Mouse (Mus musculus): ENCODE measurements around the gene Tedc1. TPM values are rescaled to one million over a fixed set of nuclear protein-coding genes. Genes with fewer than 3 reads are reported as not detected.

Gene Tedc1
- polyA plus RNA-seq, 1 experiment from 2014 or later, result 32.9 TPM

DNA sequence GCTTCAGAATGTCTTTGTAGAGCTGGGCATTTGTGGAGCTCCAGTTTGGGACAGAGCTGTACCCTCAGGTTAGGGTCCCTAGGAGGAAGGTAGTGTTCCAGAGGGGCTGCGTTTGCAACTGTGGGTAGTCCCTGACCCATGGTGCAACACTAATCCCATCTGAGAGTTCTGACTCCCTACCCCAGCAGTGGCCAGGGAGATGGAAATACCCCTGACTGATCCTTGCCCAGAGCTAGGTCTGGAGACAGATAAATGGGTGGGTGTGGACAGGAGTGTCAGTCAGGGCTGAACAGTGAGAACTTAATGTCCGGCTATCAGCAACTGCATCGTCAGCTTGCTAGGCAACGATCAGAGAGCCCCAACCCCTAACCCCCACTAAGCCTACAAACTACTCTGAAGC lies 5.6 kb upstream of the Tedc1 start:
- peaks cover 4% of the 10 kb centered on the region for H3K36me3 ChIP-seq
- H3K4me2 ChIP-seq (replicated peaks), result no peak overlapping the region
- H3K4me1 ChIP-seq, result peaks cover 37% of the 10 kb centered on the region
- H3K9me3 ChIP-seq, result no peaks in the 10 kb centered on the region
- H3K9ac ChIP-seq, result no peak overlapping the region
- WGBS, result 85% methylated on average over 4 of the region's 4 CpGs
- peaks cover 43% of the 10 kb centered on the region for H3K27me3 ChIP-seq (replicated peaks)
- no peak overlapping the region for H3K4me3 ChIP-seq
- no peak for ATAC-seq (ENCODE audit: low FRiP score, low read depth)
- H3K27ac ChIP-seq, result no peak overlapping the region

GRCm38 (mm10) chr12:113151046-113151445 lies 5.2 kb upstream of the Tedc1 start:
- Histone ChIP-seq H3K4me2 (replicated peaks) (peak overlapping the region; percentile 79; the same call in 1 of the 2 replicates), H3K36me3 (no peaks in the 10 kb centered on the region), H3K9ac (no peak overlapping the region), H3K4me3 (no peak overlapping the region), H3K9me3 (no peaks in the 10 kb centered on the region), H3K4me1 (peaks cover 38% of the 10 kb centered on the region), H3K27ac (no peak overlapping the region), H3K27me3 (replicated peaks) (peaks cover 39% of the 10 kb centered on the region)
- no peak for ATAC-seq (ENCODE audit: low FRiP score, low read depth)
- 76% methylated on average over 8 of the region's 8 CpGs for WGBS

DNA sequence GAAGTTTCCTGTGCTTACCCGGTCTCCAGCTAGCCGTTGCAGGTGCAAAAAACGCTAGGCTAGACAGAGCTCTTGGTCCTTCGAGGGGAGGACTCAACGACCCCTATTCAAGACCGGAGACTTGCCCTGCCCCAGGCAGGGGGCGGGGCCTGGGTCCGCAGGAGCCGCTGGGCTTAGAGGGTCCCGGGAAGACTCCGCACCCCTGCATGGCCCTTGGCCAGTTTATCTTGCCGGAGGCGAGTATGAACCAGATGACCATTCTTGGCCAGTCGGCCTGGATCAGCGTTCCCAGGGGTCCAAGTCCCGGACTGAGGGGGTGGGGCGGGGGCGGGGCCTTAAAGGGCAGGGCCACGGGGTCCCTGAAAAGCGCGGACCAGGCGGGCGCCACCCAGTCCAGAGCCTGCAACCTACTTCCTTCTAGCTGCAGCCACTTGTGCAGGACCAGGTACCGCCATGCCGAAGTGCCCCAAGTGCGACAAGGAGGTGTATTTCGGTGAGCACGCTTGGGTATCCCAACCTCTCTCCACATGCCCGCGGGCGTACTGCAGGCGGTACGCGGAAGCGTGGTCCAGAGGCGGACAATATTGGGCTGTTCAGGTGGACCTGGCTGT lies 4.5 kb upstream of the Tedc1 start:
- H3K4me1 ChIP-seq, result peaks cover 35% of the 10 kb centered on the region
- peaks cover 37% of the 10 kb centered on the region for H3K27me3 ChIP-seq (replicated peaks)
- peak overlapping the region; percentile 35 for H3K4me3 ChIP-seq
- no peak for ATAC-seq (ENCODE audit: low FRiP score, low read depth)
- peak overlapping the region; percentile 7 for H3K9ac ChIP-seq
- H3K36me3 ChIP-seq, result no peaks in the 10 kb centered on the region
- no peak overlapping the region for H3K27ac ChIP-seq
- no peaks in the 10 kb centered on the region for H3K9me3 ChIP-seq
- WGBS, result 1% methylated on average over 36 of the region's 36 CpGs
- peak overlapping the region; percentile 79 for H3K4me2 ChIP-seq (replicated peaks)

DNA sequence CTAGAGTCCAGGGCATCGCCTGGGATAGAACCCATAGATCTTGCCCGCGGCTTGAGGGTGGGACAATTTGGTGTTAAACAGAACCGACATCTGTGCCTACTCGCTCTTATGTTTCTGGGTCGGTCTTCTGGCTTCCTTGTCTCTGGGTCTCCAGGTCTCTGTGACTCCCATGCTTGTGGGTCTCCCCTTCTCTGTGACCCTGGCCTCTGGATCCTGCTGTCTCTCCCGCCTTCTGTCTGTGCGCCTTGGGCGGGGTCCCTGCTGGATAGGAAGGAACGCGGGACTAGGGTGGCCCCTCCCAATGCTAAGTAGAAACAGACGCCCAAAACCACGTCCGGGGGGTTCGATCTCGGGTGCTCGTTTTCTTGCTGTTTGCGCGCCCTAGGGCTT lies 4.0 kb upstream of the Tedc1 start:
- H3K4me2 ChIP-seq (replicated peaks), result peak overlapping the region; percentile 79
- H3K27me3 ChIP-seq (replicated peaks), result peaks cover 37% of the 10 kb centered on the region
- H3K27ac ChIP-seq, result no peak overlapping the region
- H3K4me3 ChIP-seq, result peak overlapping the region; percentile 35
- H3K4me1 ChIP-seq, result peaks cover 40% of the 10 kb centered on the region
- ATAC-seq (ENCODE audit: low FRiP score, low read depth), result no peak
- H3K9ac ChIP-seq, result peak overlapping the region; percentile 7; the same call in 1 of the 2 replicates
- 26% methylated on average over 19 of the region's 19 CpGs for WGBS
- no peaks in the 10 kb centered on the region for H3K36me3 ChIP-seq
- H3K9me3 ChIP-seq, result no peaks in the 10 kb centered on the region

- no peak for ATAC-seq (ENCODE audit: low FRiP score, low read depth)
- Histone ChIP-seq H3K9ac (no peak overlapping the region), H3K9me3 (no peaks in the 10 kb centered on the region), H3K36me3 (no peaks in the 10 kb centered on the region), H3K4me3 (no peak overlapping the region), H3K27ac (no peak overlapping the region), H3K27me3 (replicated peaks) (peaks cover 37% of the 10 kb centered on the region), H3K4me1 (peaks cover 40% of the 10 kb centered on the region), H3K4me2 (replicated peaks) (no peak overlapping the region)
- 79% methylated on average over 6 of the region's 6 CpGs for WGBS
Observed at GRCm38 (mm10) chr12:113152991-113153525, 3.2 kb upstream of the Tedc1 start.

DNA sequence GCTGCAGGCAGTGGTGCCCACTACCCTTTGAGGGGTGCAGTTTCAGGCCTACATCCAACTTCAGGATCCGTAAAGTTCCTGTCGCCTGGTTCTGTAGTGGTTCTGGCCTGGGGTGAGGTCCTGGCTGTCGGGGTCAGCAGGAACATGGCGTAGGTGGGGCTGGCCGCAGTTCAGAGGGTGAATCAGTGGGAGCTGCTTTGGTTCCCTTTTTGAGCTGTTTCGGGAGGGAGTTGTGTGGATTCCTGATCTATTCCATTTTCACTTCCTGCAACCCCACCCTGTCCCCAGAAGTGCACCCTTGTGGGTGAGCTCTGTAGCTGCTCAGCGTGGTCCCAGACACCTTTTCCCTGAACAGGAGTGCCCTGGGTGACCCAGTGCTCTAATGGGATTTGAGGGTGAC lies 2.2 kb upstream of the Tedc1 start:
- ATAC-seq (ENCODE audit: low FRiP score, low read depth), result no peak
- Histone ChIP-seq H3K36me3 (no peaks in the 10 kb centered on the region), H3K4me3 (no peak overlapping the region), H3K27ac (no peak overlapping the region), H3K27me3 (replicated peaks) (peaks cover 37% of the 10 kb centered on the region), H3K9me3 (no peaks in the 10 kb centered on the region), H3K4me2 (replicated peaks) (no peak overlapping the region), H3K9ac (no peak overlapping the region), H3K4me1 (peaks cover 36% of the 10 kb centered on the region)
- WGBS, result 90% methylated on average over 7 of the region's 7 CpGs

GRCm38 (mm10) chr12:113154747-113155075 lies 1.5 kb upstream of the Tedc1 start:
- Histone ChIP-seq H3K4me3 (peak overlapping the region; percentile 29; the same call in 1 of the 2 replicates), H3K27ac (no peak overlapping the region), H3K36me3 (peaks cover 1% of the 10 kb centered on the region; the same call in 1 of the 2 replicates), H3K4me2 (replicated peaks) (peak overlapping the region; percentile 67), H3K4me1 (peaks cover 33% of the 10 kb centered on the region), H3K9ac (0 out of 2 replicates have a peak overlapping the region, but pooled peaks have one; percentile 57), H3K27me3 (replicated peaks) (peaks cover 37% of the 10 kb centered on the region), H3K9me3 (no peaks in the 10 kb centered on the region)
- WGBS, result 81% methylated on average over 6 of the region's 6 CpGs
- no peak for ATAC-seq (ENCODE audit: low FRiP score, low read depth)

DNA sequence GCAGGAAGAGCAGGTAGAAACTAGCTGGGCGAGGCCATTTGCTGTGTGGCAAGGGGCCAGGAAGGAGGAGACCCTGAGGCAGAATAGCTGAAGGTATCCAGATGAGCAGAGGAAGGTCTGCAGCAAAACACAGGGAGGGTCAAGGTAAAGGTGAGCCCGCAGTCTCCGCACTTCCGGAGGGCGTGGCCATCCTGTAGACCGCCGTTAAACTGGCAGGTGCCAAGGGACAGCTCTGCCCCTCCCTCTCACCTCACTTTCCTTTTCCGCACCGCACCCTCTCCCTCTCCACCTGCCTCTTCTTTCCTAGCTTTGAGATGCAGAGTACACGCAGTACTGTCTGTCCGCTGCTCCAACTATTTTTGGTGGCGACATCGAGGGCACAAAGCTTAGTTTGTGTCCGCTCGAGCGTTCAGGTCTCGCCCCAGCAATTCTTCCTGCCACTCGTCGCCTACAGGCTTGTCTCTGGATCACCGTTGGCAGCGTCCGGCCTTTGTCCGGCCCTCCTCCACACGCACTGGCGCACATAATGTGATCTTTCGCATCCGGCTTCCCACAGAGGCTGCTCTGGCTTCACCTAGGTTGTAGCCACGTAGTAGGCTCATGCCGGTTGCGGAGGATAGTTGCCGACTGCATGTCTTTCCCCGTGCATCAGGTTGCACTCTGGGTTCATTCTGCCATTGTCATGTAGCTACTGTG lies 997 bp upstream of the Tedc1 start:
- Histone ChIP-seq H3K4me1 (peaks cover 33% of the 10 kb centered on the region), H3K4me3 (peak overlapping the region; percentile 29), H3K4me2 (replicated peaks) (peak overlapping the region; percentile 67), H3K9me3 (no peaks in the 10 kb centered on the region), H3K9ac (peak overlapping the region; percentile 57), H3K27me3 (replicated peaks) (peaks cover 32% of the 10 kb centered on the region), H3K36me3 (peaks cover 6% of the 10 kb centered on the region; the same call in 1 of the 2 replicates), H3K27ac (peak overlapping the region; percentile 38; the same call in 1 of the 2 replicates)
- peak; percentile 9 for ATAC-seq (ENCODE audit: low FRiP score, low read depth)
- WGBS, result 4% methylated on average over 32 of the region's 32 CpGs

DNA sequence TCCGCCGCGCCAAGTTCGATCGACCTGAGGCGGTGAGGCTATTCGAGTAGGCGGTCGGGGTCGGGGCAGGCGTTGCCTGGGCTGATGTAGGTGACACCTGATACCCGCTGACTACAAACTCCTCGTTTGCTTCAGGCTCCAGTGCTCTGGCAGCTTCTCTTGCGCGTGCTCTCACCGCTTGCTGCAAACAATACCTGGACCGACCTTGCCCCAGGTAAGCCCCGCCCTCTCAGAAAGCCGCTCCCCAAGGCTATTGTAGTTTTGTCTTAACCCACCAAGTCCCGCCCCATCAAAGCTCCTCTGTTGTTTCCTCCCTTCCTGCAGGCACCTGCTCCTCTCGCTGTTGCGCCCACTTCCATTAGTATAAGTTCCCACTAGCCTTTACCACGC lies 314 bp downstream of the Tedc1 start:
- no peak for ATAC-seq (ENCODE audit: low FRiP score, low read depth)
- 0% methylated on average over 23 of the region's 23 CpGs for WGBS
- H3K4me3 ChIP-seq, result peak overlapping the region; percentile 58
- no peaks in the 10 kb centered on the region for H3K9me3 ChIP-seq
- H3K36me3 ChIP-seq, result peaks cover 12% of the 10 kb centered on the region; the same call in 1 of the 2 replicates
- no peak overlapping the region for H3K27ac ChIP-seq
- H3K4me1 ChIP-seq, result peaks cover 29% of the 10 kb centered on the region
- H3K4me2 ChIP-seq (replicated peaks), result peak overlapping the region; percentile 83
- H3K27me3 ChIP-seq (replicated peaks), result peaks cover 23% of the 10 kb centered on the region
- H3K9ac ChIP-seq, result peak overlapping the region; percentile 57

DNA sequence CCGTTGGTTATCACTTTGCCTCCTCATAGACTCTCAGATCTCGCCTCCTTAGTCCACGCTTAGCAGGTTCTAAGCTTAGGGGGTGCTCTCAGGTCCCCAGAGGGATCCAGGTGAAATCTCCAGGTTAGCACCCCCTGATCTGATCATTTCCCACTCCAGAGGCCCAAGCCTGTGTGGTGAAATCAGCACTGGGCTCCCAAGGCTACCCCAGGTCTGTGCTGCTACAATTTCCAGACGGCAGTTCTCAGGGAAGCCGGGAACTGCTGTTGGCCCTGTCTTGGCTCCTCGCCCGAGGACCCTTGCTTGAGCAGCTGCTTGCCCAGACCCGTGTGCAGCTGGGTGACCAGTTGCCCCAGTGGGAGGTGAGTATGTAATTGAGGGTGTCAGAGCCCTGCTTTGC lies 781 bp downstream of the Tedc1 start:
- 34% methylated on average over 8 of the region's 8 CpGs for WGBS
- peaks cover 16% of the 10 kb centered on the region; the same call in 1 of the 2 replicates for H3K36me3 ChIP-seq
- H3K9ac ChIP-seq, result peak overlapping the region; percentile 57; the same call in 1 of the 2 replicates
- no peak overlapping the region for H3K27ac ChIP-seq
- peaks cover 19% of the 10 kb centered on the region for H3K27me3 ChIP-seq (replicated peaks)
- H3K4me2 ChIP-seq (replicated peaks), result peak overlapping the region; percentile 83
- H3K4me3 ChIP-seq, result peak overlapping the region; percentile 58
- peaks cover 24% of the 10 kb centered on the region for H3K4me1 ChIP-seq
- no peak for ATAC-seq (ENCODE audit: low FRiP score, low read depth)
- no peaks in the 10 kb centered on the region for H3K9me3 ChIP-seq

GRCm38 (mm10) chr12:113157521-113157920 lies 1.3 kb downstream of the Tedc1 start:
- peaks cover 14% of the 10 kb centered on the region for H3K27me3 ChIP-seq (replicated peaks)
- peaks cover 19% of the 10 kb centered on the region for H3K4me1 ChIP-seq
- H3K27ac ChIP-seq, result no peak overlapping the region
- WGBS, result 93% methylated on average over 8 of the region's 8 CpGs
- H3K9me3 ChIP-seq, result no peaks in the 10 kb centered on the region
- no peak for ATAC-seq (ENCODE audit: low FRiP score, low read depth)
- H3K36me3 ChIP-seq, result peaks cover 16% of the 10 kb centered on the region; the same call in 1 of the 2 replicates
- peak overlapping the region; percentile 83 for H3K4me2 ChIP-seq (replicated peaks)
- H3K4me3 ChIP-seq, result no peak overlapping the region
- no peak overlapping the region; the same call in 1 of the 2 replicates for H3K9ac ChIP-seq

DNA sequence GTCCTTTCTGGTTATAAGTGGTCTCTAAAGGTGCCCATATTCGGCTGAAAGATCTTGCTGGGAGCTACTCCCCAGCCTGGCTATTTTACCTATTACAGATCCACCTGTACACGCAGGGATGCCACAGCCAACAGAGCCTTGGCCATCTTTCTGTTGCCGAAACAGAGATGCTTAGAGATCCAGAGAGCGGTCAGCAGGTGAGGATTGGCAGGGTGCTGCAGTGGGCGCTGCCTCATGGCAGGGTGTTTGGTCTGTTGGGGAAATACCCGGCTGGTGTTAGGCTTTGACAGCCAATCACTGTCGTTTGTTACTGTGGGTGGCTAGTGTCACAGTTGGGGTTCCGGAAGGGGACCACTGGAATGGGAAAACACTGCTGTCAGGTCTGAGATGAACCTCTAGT lies 1.8 kb downstream of the Tedc1 start:
- no peak overlapping the region for H3K9ac ChIP-seq
- no peak for ATAC-seq (ENCODE audit: low FRiP score, low read depth)
- no peak overlapping the region for H3K27ac ChIP-seq
- 90% methylated on average over 8 of the region's 8 CpGs for WGBS
- H3K4me1 ChIP-seq, result peaks cover 21% of the 10 kb centered on the region
- H3K36me3 ChIP-seq, result peaks cover 17% of the 10 kb centered on the region; the same call in 1 of the 2 replicates
- no peak overlapping the region for H3K4me3 ChIP-seq
- no peaks in the 10 kb centered on the region for H3K9me3 ChIP-seq
- no peak overlapping the region for H3K4me2 ChIP-seq (replicated peaks)
- peaks cover 9% of the 10 kb centered on the region for H3K27me3 ChIP-seq (replicated peaks)
